Mouse (Mus musculus) hindbrain, embryonic 13.5 days (tissue): ENCODE data around the gene Glo1. TPM values are rescaled to one million over a fixed set of nuclear protein-coding genes. Genes with fewer than 3 reads are reported as not detected.

Experiments used
- ATAC-seq: fragments of 200-750 bp; cut with Nextera tagmentation; 2 replicates; pipeline ENCODE4 v1.8.0; 2017; ENCODE audit warnings: moderate TSS enrichment; ENCODE audit not compliant: low FRiP score
- H3K27ac ChIP-seq: fragments of 300-500 bp; sonication (generic); 2 replicates; pipeline ENCODE4 v1.5.1; 2015; ENCODE audit warnings: inconsistent platforms, mild to moderate bottlenecking, moderate library complexity
- H3K27me3 ChIP-seq: fragments of 300-500 bp; sonication (generic); 2 replicates; pipeline ENCODE4 v1.6.1; 2015; ENCODE audit warnings: mild to moderate bottlenecking, inconsistent platforms
- H3K36me3 ChIP-seq: fragments of 300-500 bp; sonication (generic); 2 replicates; pipeline ENCODE4 v1.6.1; 2015; ENCODE audit warnings: mild to moderate bottlenecking, inconsistent platforms
- H3K4me1 ChIP-seq: fragments of 300-500 bp; sonication (generic); replicated peaks from 2 replicates; pipeline ENCODE4 v1.6.1; 2015; ENCODE audit warnings: inconsistent platforms
- H3K4me2 ChIP-seq: fragments of 300-500 bp; sonication (generic); 2 replicates; pipeline ENCODE4 v1.6.1; 2015; ENCODE audit warnings: inconsistent platforms, mild to moderate bottlenecking, moderate library complexity
- H3K4me3 ChIP-seq: fragments of 300-500 bp; sonication (generic); 2 replicates; pipeline ENCODE4 v1.5.1; 2015; ENCODE audit warnings: mild to moderate bottlenecking, inconsistent platforms
- H3K9ac ChIP-seq: fragments of 300-500 bp; sonication (generic); 2 replicates; pipeline ENCODE4 v1.6.1; 2015; ENCODE audit warnings: mild to moderate bottlenecking, inconsistent platforms
- H3K9me3 ChIP-seq: fragments of 300-500 bp; sonication (generic); 2 replicates; pipeline ENCODE4 v1.6.1; 2016; ENCODE audit warnings: inconsistent platforms
- WGBS: fragments of 180-500 bp; shearing (Covaris S2); methylation state at CpG from one replicate; pipeline ENCODE4 v1.1.7; 2015; 5-methylcytosine and 5-hydroxymethylcytosine counted together
- polyA plus RNA-seq: library from polyadenylated mRNA; unstranded; fragments of >200 nt; fragmentation: Nextera tagmentation; extraction: Ambion mirVana; gene quantifications from 2 replicates; pipeline ENCODE4 v1.2.1, GENCODE M21; 2015

Gene Glo1
- polyA plus RNA-seq, 1 experiment from 2014 or later, result 172 TPM

DNA sequence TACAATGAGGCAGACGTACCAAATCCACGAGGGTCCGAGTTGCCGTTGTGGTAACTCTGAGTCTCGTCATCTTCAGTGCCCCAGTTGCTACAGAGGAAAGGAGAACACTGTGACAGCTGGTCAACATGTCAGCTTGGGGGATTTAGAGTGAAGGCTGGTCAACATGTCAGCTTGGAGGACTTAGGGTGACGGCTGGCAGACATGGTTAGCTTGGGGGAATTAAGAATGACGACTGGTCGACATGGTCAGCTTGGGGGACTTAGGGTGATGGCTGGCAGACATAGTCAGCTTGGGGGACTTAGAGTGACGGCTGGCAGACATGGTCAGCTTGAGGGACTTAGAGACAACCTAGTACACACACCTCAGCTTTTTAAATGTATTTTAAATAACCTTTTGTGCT, 28.9 kb downstream of the Glo1 start:
- WGBS, result 94% methylated on average over 9 of the region's 9 CpGs
- H3K36me3 ChIP-seq, result peaks cover 56% of the 10 kb centered on the region
- no peak for ATAC-seq

DNA sequence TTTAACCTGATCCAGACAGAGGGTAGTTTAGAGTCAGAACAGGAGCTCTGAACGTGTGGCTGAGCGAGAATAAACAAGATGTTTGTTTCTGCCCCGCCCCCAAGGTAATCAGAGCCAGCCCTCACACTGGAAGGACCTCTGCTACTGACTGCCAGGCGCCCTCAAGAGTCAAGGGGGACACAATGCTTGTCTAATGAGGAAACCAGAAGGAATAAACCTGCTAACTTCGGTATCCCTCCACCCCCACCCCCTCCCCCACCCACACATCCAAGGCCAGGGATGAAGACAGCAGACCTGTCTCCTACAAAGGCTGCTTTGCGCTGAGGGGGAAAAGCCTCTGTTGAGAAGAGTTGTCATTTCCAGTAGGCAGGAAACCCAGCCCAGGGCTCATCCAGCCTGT, 31.8 kb downstream of the Glo1 start:
- Histone ChIP-seq H3K27ac (0 out of 2 replicates have a peak overlapping the region, but pooled peaks have one; percentile 26), H3K9me3 (no peaks in the 10 kb centered on the region), H3K4me3 (no peak overlapping the region), H3K4me2 (no peak overlapping the region), H3K9ac (no peak overlapping the region), H3K4me1 (peaks cover 18% of the 10 kb centered on the region), H3K36me3 (peaks cover 39% of the 10 kb centered on the region), H3K27me3 (no peaks in the 10 kb centered on the region)
- 46% methylated on average over 6 of the region's 6 CpGs for whole genome bisulfite sequencing
- ATAC-seq, result no peak

More for the DNA sequence above, 28.9 kb downstream of the Glo1 start:
- H3K4me3 ChIP-seq, result no peak overlapping the region
- no peak overlapping the region for H3K4me2 ChIP-seq
- H3K27me3 ChIP-seq, result no peaks in the 10 kb centered on the region
- no peaks in the 10 kb centered on the region for H3K9me3 ChIP-seq
- H3K27ac ChIP-seq, result no peak overlapping the region
- H3K4me1 ChIP-seq, result peaks cover 13% of the 10 kb centered on the region
- H3K9ac ChIP-seq, result no peak overlapping the region

DNA sequence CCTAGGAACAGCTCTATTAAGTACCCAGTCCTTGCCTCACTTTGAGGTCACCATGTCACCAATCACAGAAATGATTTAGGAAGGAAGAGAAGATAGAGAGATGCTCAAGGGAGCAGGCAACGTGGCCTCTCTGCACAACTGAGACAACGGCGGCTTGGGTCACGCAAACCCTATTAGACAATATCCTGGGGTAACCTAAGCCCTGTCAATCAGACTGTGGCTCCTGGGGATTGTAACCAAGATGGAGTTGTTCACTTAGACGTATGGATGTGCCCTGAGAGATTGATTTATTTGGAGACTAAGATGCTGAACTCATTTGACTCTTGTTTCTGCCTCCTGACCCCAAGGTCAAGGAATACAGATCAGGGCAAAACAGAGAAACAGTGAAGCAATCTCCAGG, 32.3 kb downstream of the Glo1 start:
- H3K4me3 ChIP-seq, result no peak overlapping the region
- H3K9ac ChIP-seq, result no peak overlapping the region
- 0 out of 2 replicates have a peak overlapping the region, but pooled peaks have one; percentile 26 for H3K27ac ChIP-seq
- H3K4me2 ChIP-seq, result no peak overlapping the region
- 47% methylated on average over 5 of the region's 5 CpGs for WGBS
- no peak for ATAC-seq
- no peaks in the 10 kb centered on the region for H3K9me3 ChIP-seq
- H3K36me3 ChIP-seq, result peaks cover 36% of the 10 kb centered on the region
- H3K27me3 ChIP-seq, result no peaks in the 10 kb centered on the region
- peaks cover 18% of the 10 kb centered on the region for H3K4me1 ChIP-seq

DNA sequence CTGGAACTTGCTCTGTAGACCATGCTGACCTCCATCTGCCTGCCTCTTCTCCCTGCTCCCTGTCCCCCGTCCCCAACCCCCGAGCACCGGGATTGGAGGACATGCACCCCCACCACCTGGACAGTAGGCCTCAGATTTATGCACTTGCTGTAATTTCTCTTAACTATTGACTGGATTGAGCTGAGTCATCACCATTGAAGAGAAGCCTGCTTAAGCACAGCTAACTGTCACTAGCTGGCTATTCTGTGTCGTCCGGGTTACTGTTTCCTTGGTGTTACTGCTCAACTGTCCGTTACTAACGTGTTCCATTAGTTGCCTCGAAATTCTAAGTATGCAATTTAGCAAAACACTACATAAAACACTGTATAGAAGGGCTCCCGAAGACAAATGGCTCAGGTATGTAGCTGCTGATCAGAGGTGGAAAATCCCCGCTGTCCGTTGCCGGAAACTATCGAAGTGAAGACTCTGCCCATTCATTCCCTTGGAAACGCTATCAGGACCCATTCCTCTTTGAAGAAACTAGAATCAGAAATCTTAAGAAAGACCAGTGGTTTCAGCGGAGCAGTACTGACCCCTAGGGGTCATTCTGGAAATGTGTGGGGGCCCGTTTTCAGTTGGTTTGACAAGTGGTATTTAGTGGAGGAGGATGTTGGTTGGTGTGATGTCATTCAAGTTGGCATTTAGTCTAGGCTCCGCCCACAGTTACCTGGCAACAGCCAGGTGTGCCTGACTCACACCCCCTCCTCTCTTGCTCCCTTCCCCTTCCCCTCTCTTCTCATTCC, 36.1 kb downstream of the Glo1 start:
- H3K9me3 ChIP-seq, result no peaks in the 10 kb centered on the region
- no peaks in the 10 kb centered on the region for H3K27me3 ChIP-seq
- peaks cover 18% of the 10 kb centered on the region for H3K4me1 ChIP-seq
- WGBS, result 35% methylated on average over 17 of the region's 17 CpGs
- 0 out of 2 replicates have a peak, but pooled peaks have one; percentile 43 for ATAC-seq
- H3K4me2 ChIP-seq, result peak overlapping the region; percentile 31
- no peak overlapping the region for H3K9ac ChIP-seq
- peak overlapping the region; percentile 18; the same call in 1 of the 2 replicates for H3K27ac ChIP-seq
- H3K4me3 ChIP-seq, result no peak overlapping the region
- H3K36me3 ChIP-seq, result peaks cover 8% of the 10 kb centered on the region

DNA sequence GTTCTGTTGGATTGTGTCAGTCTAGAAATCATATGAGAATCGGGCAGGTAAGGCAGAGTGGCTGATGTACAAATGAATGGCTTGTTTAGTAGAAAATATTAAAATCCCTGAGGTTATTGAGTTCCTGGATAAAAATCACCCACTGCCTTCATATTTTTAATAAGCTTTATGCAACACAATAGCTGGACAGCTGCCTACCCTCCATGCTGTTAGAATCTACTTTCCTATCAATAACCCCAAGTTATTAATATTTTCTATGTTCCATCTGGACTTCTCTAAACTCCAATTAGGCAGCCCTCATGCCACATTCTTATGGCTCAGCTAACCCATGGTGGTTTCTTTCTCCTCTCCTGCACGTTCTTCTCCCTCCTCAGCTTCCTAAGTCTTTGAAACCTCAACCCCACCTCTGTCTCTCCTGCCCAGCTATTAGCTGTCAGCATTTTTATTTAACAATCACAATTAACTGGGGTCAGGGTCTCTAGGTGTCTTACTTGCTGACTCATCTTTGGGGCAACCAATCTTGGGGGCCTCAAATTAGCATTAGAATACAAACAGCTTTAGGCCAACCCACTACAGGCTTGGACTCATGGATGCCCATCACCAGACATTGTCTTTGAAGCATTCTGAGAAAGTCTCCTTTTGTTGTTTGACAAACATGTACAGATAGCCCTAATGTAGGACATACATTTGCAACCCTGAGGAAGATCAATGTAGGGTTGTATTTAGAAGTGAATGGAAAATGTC, 43.2 kb downstream of the Glo1 start:
- no peak overlapping the region for H3K4me3 ChIP-seq
- H3K4me1 ChIP-seq, result no peaks in the 10 kb centered on the region
- H3K9me3 ChIP-seq, result no peaks in the 10 kb centered on the region
- H3K27me3 ChIP-seq, result no peaks in the 10 kb centered on the region
- H3K36me3 ChIP-seq, result no peaks in the 10 kb centered on the region
- H3K4me2 ChIP-seq, result no peak overlapping the region
- no peak for ATAC-seq
- H3K27ac ChIP-seq, result no peak overlapping the region
- no peak overlapping the region for H3K9ac ChIP-seq
- WGBS, result 77% methylated on average over 2 of the region's 2 CpGs

DNA sequence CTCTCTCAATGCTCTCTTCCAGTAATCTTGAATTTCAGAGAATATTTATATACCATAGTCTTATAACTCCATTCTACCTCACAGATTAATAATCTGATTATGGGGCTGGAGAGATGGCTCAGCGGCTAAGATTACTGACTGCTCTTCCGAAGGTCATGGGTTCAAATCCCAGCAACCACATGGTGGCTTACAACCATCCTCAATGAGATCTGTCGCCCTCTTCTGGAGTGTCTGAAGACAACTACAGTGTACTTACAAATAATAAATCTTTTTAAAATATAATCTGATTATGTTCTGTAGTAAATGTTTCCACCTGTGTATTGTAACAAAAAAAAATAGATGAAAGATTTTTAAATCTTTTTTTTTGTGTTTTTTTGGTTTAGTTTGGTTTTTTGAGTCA, 44.4 kb downstream of the Glo1 start:
- Histone ChIP-seq H3K4me2 (no peak overlapping the region), H3K4me3 (no peak overlapping the region), H3K9ac (no peak overlapping the region), H3K27me3 (no peaks in the 10 kb centered on the region), H3K36me3 (no peaks in the 10 kb centered on the region), H3K9me3 (no peaks in the 10 kb centered on the region), H3K4me1 (peaks cover 6% of the 10 kb centered on the region; the same call in 1 of the 2 replicates), H3K27ac (no peak overlapping the region)
- 90% methylated on average over 3 of the region's 3 CpGs for WGBS
- no peak for ATAC-seq

DNA sequence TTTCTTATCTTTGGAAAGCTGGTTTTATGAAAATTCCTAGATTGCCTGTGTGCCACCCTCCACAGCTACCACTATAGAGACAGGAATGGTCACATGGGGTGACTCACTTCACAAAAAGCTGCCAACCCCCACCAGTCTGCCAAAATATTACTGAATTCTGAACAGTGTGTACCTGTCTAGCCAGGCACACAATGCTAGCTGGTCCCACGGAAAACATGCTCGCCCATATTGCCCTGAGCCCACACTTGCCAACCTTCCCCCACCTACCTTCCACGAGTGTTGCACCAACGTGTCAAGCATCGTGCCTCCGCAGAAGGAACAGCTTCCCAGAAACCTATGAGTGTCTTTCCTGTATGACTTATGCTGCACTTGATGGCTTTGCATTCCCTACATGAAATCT, 45.5 kb downstream of the Glo1 start:
- no peak overlapping the region for H3K4me2 ChIP-seq
- no peaks in the 10 kb centered on the region for H3K9me3 ChIP-seq
- no peak for ATAC-seq
- H3K9ac ChIP-seq, result no peak overlapping the region
- H3K4me3 ChIP-seq, result no peak overlapping the region
- no peak overlapping the region for H3K27ac ChIP-seq
- WGBS, result 88% methylated on average over 6 of the region's 6 CpGs
- H3K27me3 ChIP-seq, result no peaks in the 10 kb centered on the region
- no peaks in the 10 kb centered on the region for H3K36me3 ChIP-seq
- peaks cover 13% of the 10 kb centered on the region for H3K4me1 ChIP-seq

DNA sequence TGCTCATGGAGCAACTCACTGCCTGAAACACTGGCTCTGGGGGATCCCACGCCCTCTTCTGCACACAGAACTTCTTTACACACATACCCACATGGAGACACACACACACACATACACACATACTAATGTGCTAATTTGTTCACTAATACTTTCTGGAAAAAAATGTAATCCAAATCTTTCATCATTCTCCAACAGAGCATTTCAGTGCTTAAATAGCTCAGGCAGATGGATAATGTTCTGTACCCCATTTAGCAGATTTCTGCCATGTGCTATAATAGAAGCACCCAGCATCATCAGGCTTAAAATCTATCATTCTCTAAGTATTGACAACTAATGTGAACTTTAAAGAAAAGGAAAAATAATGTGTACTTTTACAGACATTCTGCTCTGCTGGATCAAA, 45.9 kb downstream of the Glo1 start:
- Histone ChIP-seq H3K27me3 (no peaks in the 10 kb centered on the region), H3K27ac (no peak overlapping the region), H3K9ac (no peak overlapping the region), H3K36me3 (no peaks in the 10 kb centered on the region), H3K4me1 (peaks cover 13% of the 10 kb centered on the region), H3K4me3 (no peak overlapping the region), H3K4me2 (no peak overlapping the region), H3K9me3 (no peaks in the 10 kb centered on the region)
- ATAC-seq, result no peak
- WGBS, result 71% methylated on average over 1 of the region's 1 CpGs

DNA sequence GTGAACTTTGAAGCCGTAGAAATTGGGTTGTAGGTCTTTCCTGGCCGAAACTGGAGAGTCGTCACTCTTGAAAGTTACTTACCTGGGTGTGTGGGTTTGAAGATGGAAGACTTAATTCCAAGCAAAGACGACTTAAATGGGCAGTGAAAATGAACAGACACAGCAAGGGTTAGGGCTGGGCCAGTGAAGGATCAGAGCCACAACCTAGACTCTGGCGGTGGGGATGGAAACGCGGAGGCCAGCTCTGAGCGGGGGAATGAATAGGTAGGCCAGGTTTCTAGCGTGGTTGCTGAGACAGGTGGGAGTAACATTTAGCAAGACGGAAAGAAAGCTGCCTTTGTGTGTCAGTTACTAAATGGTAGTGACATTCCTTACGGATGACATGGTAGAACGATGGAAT, 49.7 kb downstream of the Glo1 start:
- no peaks in the 10 kb centered on the region for H3K36me3 ChIP-seq
- peak overlapping the region; percentile 76 for H3K4me2 ChIP-seq
- no peaks in the 10 kb centered on the region for H3K27me3 ChIP-seq
- peak overlapping the region; percentile 96 for H3K27ac ChIP-seq
- ATAC-seq, result no peak
- H3K9me3 ChIP-seq, result no peaks in the 10 kb centered on the region
- H3K4me1 ChIP-seq, result peaks cover 29% of the 10 kb centered on the region
- WGBS, result 69% methylated on average over 12 of the region's 12 CpGs
- H3K4me3 ChIP-seq, result peak overlapping the region; percentile 64
- H3K9ac ChIP-seq, result peak overlapping the region; percentile 80

DNA sequence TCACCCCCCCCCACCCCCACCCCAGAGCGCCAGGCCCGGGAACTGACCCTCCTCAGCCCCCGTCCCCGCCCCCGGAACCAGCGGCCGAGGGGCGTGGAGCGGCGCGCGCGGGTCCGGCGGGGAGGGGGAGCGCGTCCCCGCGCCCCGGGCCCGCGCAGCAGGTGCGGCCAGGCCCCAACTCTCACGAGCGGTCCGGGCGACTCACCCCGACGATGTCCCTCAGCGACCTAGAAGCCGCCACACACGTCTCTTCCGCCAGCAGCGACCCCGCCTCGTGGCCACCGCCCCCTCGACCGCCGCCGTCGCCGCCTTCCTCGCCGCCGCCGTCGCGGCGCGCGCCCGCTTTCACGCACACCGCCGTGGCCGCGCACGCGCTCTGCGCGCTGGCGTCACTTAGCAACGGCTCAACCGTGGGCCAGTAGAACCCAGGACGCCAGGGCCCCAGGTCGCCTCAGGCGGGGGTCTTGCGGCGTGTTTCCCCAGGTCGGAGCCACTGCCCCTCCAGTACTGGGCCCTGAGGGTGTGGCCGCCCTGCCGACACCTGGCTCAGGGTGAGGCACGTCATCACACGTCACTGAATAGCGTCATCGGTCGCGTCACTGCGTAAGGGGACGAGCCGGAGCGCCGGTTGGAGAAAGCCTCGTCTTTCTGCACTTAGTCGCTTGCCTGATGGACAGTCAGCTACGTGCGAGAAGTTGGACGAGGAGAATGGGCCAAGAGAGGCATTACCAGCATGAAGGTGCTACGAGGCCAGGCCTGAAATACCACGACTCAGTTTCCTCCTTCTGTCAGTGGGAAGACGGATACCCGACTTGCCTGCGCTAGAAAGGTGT, 50.5 kb downstream of the Glo1 start, which contains the start of gene Btbd9:
Btbd9 (minus strand) TSS at position 548 of the 833 bp plus-strand sequence.
- WGBS, result under 1% methylated on average over 65 of the region's 94 CpGs
- peak; percentile 93 for ATAC-seq
- no peaks in the 10 kb centered on the region for H3K9me3 ChIP-seq

DNA sequence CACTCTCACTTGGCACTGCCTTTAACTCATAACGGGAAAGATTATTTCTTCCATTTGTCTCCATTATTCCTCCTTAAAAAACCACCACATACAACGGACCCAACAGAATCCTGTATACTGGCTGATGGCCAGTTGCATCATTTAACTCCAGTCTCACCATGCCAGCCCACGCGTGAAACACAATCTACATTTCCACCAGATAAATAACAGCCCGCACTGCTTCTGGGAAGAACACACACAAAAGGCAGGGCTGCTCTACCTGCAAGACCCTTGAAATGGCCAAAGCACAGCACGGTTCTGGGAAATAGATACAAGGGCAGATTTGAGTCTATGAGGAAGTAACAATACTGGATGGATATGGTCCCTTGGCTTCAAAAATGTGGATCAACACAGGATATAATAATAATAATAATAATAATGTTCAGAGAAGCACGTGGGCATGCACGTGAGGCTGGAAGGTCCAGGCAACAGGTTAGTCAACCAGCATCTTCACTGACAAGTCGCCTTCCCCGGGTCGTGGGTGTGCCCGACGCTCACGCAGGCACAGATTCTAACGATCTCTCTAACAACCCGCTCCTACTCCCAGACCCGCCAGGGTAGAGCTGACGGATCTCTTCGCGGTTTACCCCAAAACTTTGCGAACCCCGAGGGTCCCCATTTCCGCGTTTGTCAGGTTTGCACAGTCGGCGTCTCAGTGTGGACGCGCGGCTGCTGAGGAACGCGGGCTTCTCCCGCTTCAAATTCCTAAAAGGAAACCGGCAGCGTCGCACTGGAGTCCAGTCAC, 51.4 kb downstream of the Glo1 start:
- Histone ChIP-seq H3K9me3 (no peaks in the 10 kb centered on the region), H3K4me2 (peak overlapping the region; percentile 76), H3K9ac (peak overlapping the region; percentile 80), H3K27me3 (no peaks in the 10 kb centered on the region), H3K4me3 (peak overlapping the region; percentile 64), H3K27ac (peak overlapping the region; percentile 96), H3K36me3 (no peaks in the 10 kb centered on the region), H3K4me1 (peaks cover 29% of the 10 kb centered on the region)
- peak; percentile 24; the same call in 1 of the 2 replicates for ATAC-seq
- 7% methylated on average over 35 of the region's 35 CpGs for WGBS

More for the DNA sequence above, 50.5 kb downstream of the Glo1 start, which contains the start of gene Btbd9:
- H3K4me3 ChIP-seq, result peak within 1 kb of the TSS; percentile 64
- peak within 1 kb of the TSS; percentile 80 for H3K9ac ChIP-seq
- H3K4me1 ChIP-seq, result peaks cover 29% of the 10 kb centered on the region
- peak within 1 kb of the TSS; percentile 76 for H3K4me2 ChIP-seq
- peak within 1 kb of the TSS; percentile 96 for H3K27ac ChIP-seq
- H3K27me3 ChIP-seq, result no peaks in the 10 kb centered on the region
- no peaks in the 10 kb centered on the region for H3K36me3 ChIP-seq
